Mouse (Mus musculus) limb, embryonic 14.5 days (tissue): Measurements from ENCODE around the gene Wdr66. TPM values are rescaled to one million over a fixed set of nuclear protein-coding genes. Genes with fewer than 3 reads are reported as not detected.
A peak's percentile ranks its signal among the peaks of the same experiment; 100 is the strongest.

Source experiments
- ATAC-seq: fragments of 200-750 bp; cut with Nextera tagmentation; 2 replicates; pipeline ENCODE4 v1.8.0; 2017; ENCODE audit warnings: low read depth, moderate number of reproducible peaks, moderate TSS enrichment; ENCODE audit not compliant: low FRiP score
- DNase-seq: peaks from one replicate; pipeline ENCODE4 v3.0.0-alpha.2; 2015; ENCODE audit warnings: low spot score
- H3K27ac ChIP-seq: fragments of 300-500 bp; sonication (generic); replicated peaks from 2 replicates; pipeline ENCODE4 v1.5.1; 2014; ENCODE audit warnings: low read depth, mild to moderate bottlenecking, low read length, moderate library complexity, mixed read lengths
- H3K27me3 ChIP-seq: fragments of 300-500 bp; sonication (generic); 2 replicates; pipeline ENCODE4 v1.6.1; 2014; ENCODE audit warnings: low read length, mixed read lengths; ENCODE audit not compliant: control insufficient read depth, insufficient read depth
- H3K36me3 ChIP-seq: fragments of 300-500 bp; sonication (generic); 2 replicates; pipeline ENCODE4 v1.6.1; 2014; ENCODE audit warnings: mild to moderate bottlenecking, low read length, moderate library complexity, mixed read lengths; ENCODE audit not compliant: control insufficient read depth, insufficient read depth
- H3K4me1 ChIP-seq: fragments of 300-500 bp; sonication (generic); 2 replicates; pipeline ENCODE4 v1.6.1; 2014; ENCODE audit warnings: antibody characterized with exemption, low read length, mixed read lengths; ENCODE audit not compliant: control insufficient read depth, insufficient read depth
- H3K4me2 ChIP-seq: fragments of 300-500 bp; sonication (generic); replicated peaks from 2 replicates; pipeline ENCODE4 v1.6.1; 2014; ENCODE audit warnings: low read depth, mild to moderate bottlenecking, low read length, moderate library complexity; ENCODE audit not compliant: severe bottlenecking
- H3K4me3 ChIP-seq: fragments of 300-500 bp; sonication (generic); replicated peaks from 2 replicates; pipeline ENCODE4 v1.5.1; 2014; ENCODE audit warnings: low read length
- H3K9ac ChIP-seq: fragments of 300-500 bp; sonication (generic); 2 replicates; pipeline ENCODE4 v1.6.1; 2014; ENCODE audit warnings: mild to moderate bottlenecking, low read depth, low read length, moderate library complexity; ENCODE audit not compliant: severe bottlenecking
- H3K9me3 ChIP-seq: fragments of 300-500 bp; sonication (generic); 2 replicates; pipeline ENCODE4 v1.6.1; 2016; ENCODE audit warnings: low read length; ENCODE audit not compliant: control insufficient read depth
- POLR2A ChIP-seq: fragments of 200-500 bp; IDR thresholded peaks from 2 replicates; pipeline ENCODE4 v1.8.0; 2012; ENCODE audit warnings: inconsistent platforms, mild to moderate bottlenecking, moderate library complexity, borderline replicate concordance; ENCODE audit not compliant: insufficient read depth, insufficient read length; ENCODE audit errors: extremely low read depth
- WGBS: fragments of 180-500 bp; shearing (Covaris S2); extraction: QIAGEN DNeasy Blood & Tissue Kit; methylation state at CpG from one replicate; pipeline ENCODE4 v1.1.7; 2014; 5-methylcytosine and 5-hydroxymethylcytosine counted together
- polyA plus RNA-seq, 2 experiments: library from polyadenylated mRNA; depleted of rRNA in 1 of 2; stranded (reverse) in 1 of 2; unstranded in 1 of 2; fragments of >200 nt; fragmentation: Nextera tagmentation in 1 of 2; extraction: Ambion mirVana in 1 of 2; gene quantifications; 2 replicates each; pipeline versions ENCODE4 v1.2.1 to v1.2.3; 2012 to 2014

Wdr66 gene
- polyA plus RNA-seq, 2 experiments = 0.50 to 0.87 TPM

- no peak overlapping the region for H3K4me3 ChIP-seq
- no peak for ATAC-seq
- 91% methylated on average over 5 of the region's 5 CpGs for WGBS
Measured at GRCm38 (mm10) chr5:123370049-123370448, 118.1 kb downstream of the Wdr66 start.

DNA sequence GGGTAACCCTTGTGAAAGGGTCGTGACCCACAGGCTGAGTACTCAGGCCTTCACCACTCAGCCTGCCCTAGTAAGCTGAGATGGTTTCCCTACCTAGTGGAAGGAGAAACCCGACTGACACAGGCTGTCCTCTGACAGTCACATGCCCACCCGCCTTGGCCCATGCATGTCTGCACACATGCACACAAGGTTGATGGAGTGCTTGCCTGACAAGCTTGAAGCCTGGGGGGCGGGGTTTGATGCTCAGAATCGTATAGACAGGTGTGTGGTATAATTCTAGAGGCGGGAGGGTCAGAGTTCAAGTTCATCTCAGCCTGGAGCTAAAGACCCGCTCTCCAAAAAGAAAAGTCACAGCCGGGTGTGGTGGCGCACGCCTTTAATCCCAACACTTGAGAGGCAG is 123.4 kb downstream of the Wdr66 start:
- no peak for ATAC-seq

More at GRCm38 (mm10) chr5:123370049-123370448, 118.1 kb downstream of the Wdr66 start:
- Histone ChIP-seq H3K27me3 (no peaks in the 10 kb centered on the region), H3K9me3 (no peaks in the 10 kb centered on the region), H3K4me2 (no peak overlapping the region), H3K4me1 (no peaks in the 10 kb centered on the region), H3K27ac (no peak overlapping the region), H3K36me3 (peaks cover 72% of the 10 kb centered on the region), H3K9ac (no peak overlapping the region)
- no peak for TF ChIP-seq POLR2A
- no peak for DNase-seq

GRCm38 (mm10) chr5:123375793-123376452 is 124.0 kb downstream of the Wdr66 start:
- no peaks in the 10 kb centered on the region for H3K4me1 ChIP-seq
- no peak overlapping the region for H3K4me2 ChIP-seq
- no peaks in the 10 kb centered on the region for H3K9me3 ChIP-seq
- no peak for TF ChIP-seq POLR2A
- ATAC-seq (no peak), DNase-seq (no peak)
- H3K36me3 ChIP-seq = peaks cover 37% of the 10 kb centered on the region
- H3K9ac ChIP-seq = no peak overlapping the region
- no peak overlapping the region for H3K27ac ChIP-seq
- H3K4me3 ChIP-seq = no peak overlapping the region
- H3K27me3 ChIP-seq = no peaks in the 10 kb centered on the region
- 94% methylated on average over 6 of the region's 6 CpGs for WGBS

More for the DNA sequence above, 123.4 kb downstream of the Wdr66 start:
- 89% methylated on average over 10 of the region's 10 CpGs for WGBS
- Histone ChIP-seq H3K9ac (no peak overlapping the region), H3K4me3 (no peak overlapping the region), H3K9me3 (no peaks in the 10 kb centered on the region), H3K27ac (no peak overlapping the region), H3K4me2 (no peak overlapping the region), H3K27me3 (no peaks in the 10 kb centered on the region), H3K4me1 (no peaks in the 10 kb centered on the region), H3K36me3 (peaks cover 44% of the 10 kb centered on the region)
- no peak for DNase-seq
- TF ChIP-seq POLR2A = no peak

GRCm38 (mm10) chr5:123376569-123376968 is 124.7 kb downstream of the Wdr66 start:
- H3K36me3 ChIP-seq = peaks cover 31% of the 10 kb centered on the region
- DNase-seq = peak; percentile 79

More at GRCm38 (mm10) chr5:123376569-123376968, 124.7 kb downstream of the Wdr66 start:
- no peak overlapping the region for H3K4me3 ChIP-seq
- WGBS = 35% methylated on average over 10 of the region's 10 CpGs
- TF ChIP-seq POLR2A = no peak
- no peak overlapping the region for H3K9ac ChIP-seq
- no peak overlapping the region for H3K27ac ChIP-seq
- H3K4me2 ChIP-seq = no peak overlapping the region
- no peaks in the 10 kb centered on the region for H3K9me3 ChIP-seq
- H3K27me3 ChIP-seq = no peaks in the 10 kb centered on the region
- H3K4me1 ChIP-seq = no peaks in the 10 kb centered on the region
- ATAC-seq = 0 out of 2 replicates have a peak, but pooled peaks have one; percentile 21

Other genes starting within 250 kb of the Wdr66 start
- 25.0 and 35.0 TPM in 2 replicates for gene Orai1, start 237.0 kb upstream of the Wdr66 start, polyA plus RNA-seq (2012; rRNA removed)
- gene Orai1, start 237.0 kb upstream of the Wdr66 start, polyA plus RNA-seq (2014; fragmentation: Nextera tagmentation; extraction: Ambion mirVana) = 20.7 and 20.9 TPM in 2 replicates
- not detected in 2 replicates for gene Morn3, start 205.1 kb upstream of the Wdr66 start, polyA plus RNA-seq (2012; rRNA removed)
- gene Morn3, start 205.1 kb upstream of the Wdr66 start, polyA plus RNA-seq (2014; fragmentation: Nextera tagmentation; extraction: Ambion mirVana) = not detected in 2 replicates
- 21.0 and 21.8 TPM in 2 replicates for gene Tmem120b, start 183.7 kb upstream of the Wdr66 start, polyA plus RNA-seq (2012; rRNA removed)
- 13.8 and 14.8 TPM in 2 replicates for gene Tmem120b, start 183.7 kb upstream of the Wdr66 start, polyA plus RNA-seq (2014; fragmentation: Nextera tagmentation; extraction: Ambion mirVana)
- gene Rhof, start 119.4 kb upstream of the Wdr66 start, polyA plus RNA-seq (2012; rRNA removed) = 5.8 and 6.6 TPM in 2 replicates
- gene Rhof, start 119.4 kb upstream of the Wdr66 start, polyA plus RNA-seq (2014; fragmentation: Nextera tagmentation; extraction: Ambion mirVana) = 3.9 and 4.9 TPM in 2 replicates
- 15.0 and 17.5 TPM in 2 replicates for gene Setd1b, start 109.9 kb upstream of the Wdr66 start, polyA plus RNA-seq (2012; rRNA removed)
- 11.7 and 13.2 TPM in 2 replicates for gene Setd1b, start 109.9 kb upstream of the Wdr66 start, polyA plus RNA-seq (2014; fragmentation: Nextera tagmentation; extraction: Ambion mirVana)
- gene Psmd9, start 82.7 kb upstream of the Wdr66 start, polyA plus RNA-seq (2012; rRNA removed) = 44.0 and 47.0 TPM in 2 replicates
- 61.1 and 65.1 TPM in 2 replicates for gene Psmd9, start 82.7 kb upstream of the Wdr66 start, polyA plus RNA-seq (2014; fragmentation: Nextera tagmentation; extraction: Ambion mirVana)
- gene Hpd, start 69.4 kb upstream of the Wdr66 start, polyA plus RNA-seq (2012; rRNA removed) = not detected in 2 replicates
- gene Hpd, start 69.4 kb upstream of the Wdr66 start, polyA plus RNA-seq (2014; fragmentation: Nextera tagmentation; extraction: Ambion mirVana) = not detected in 2 replicates
- 28.3 and 31.4 TPM in 2 replicates for gene Bcl7a, start 91.7 kb downstream of the Wdr66 start, polyA plus RNA-seq (2012; rRNA removed)
- gene Bcl7a, start 91.7 kb downstream of the Wdr66 start, polyA plus RNA-seq (2014; fragmentation: Nextera tagmentation; extraction: Ambion mirVana) = 20.1 and 25.4 TPM in 2 replicates
- gene Mlxip, start 142.7 kb downstream of the Wdr66 start, polyA plus RNA-seq (2012; rRNA removed) = 28.3 and 37.8 TPM in 2 replicates
- 16.5 and 19.7 TPM in 2 replicates for gene Mlxip, start 142.7 kb downstream of the Wdr66 start, polyA plus RNA-seq (2014; fragmentation: Nextera tagmentation; extraction: Ambion mirVana)
- not detected in 2 replicates for gene Lrrc43, start 237.2 kb downstream of the Wdr66 start, polyA plus RNA-seq (2012; rRNA removed)
- not detected in 2 replicates for gene Lrrc43, start 237.2 kb downstream of the Wdr66 start, polyA plus RNA-seq (2014; fragmentation: Nextera tagmentation; extraction: Ambion mirVana)
- not detected in 2 replicates for gene Il31, start 237.4 kb downstream of the Wdr66 start, polyA plus RNA-seq (2012; rRNA removed)
- gene Il31, start 237.4 kb downstream of the Wdr66 start, polyA plus RNA-seq (2014; fragmentation: Nextera tagmentation; extraction: Ambion mirVana) = not detected in 2 replicates